Mouse (Mus musculus) liver, postnatal 0 days (tissue): Measurements from ENCODE around the gene Ikbip.

Experiments
- CTCF ChIP-seq: sonication (generic); IDR thresholded peaks from 2 replicates; pipeline ENCODE4 v1.5.1; 2016; ENCODE audit warnings: antibody characterized with exemption, low read depth
- EP300 ChIP-seq: IDR thresholded peaks from 2 replicates; pipeline ENCODE4 v1.6.1; 2016; ENCODE audit warnings: antibody characterized with exemption, low read depth, mild to moderate bottlenecking

DNA sequence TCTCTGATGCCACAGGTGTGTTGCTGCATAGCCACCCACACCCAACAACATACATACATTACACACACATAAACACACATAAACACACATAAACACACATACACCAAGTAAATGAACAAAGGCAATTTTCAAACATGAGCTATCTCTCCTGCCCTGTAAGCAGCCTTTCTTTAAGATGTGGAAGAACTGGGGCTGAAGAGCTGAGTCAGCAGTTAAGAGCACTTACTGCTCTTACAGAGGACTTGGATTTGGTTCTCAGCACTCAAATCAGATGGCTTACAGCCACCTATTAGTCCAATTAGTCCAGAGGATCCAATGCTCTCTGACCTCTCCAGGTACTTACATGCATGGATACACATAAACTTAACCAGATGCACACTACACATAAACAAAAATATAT is 30.0 kb upstream of the Ikbip start:
- no peak for TF ChIP-seq CTCF
- TF ChIP-seq EP300, result no peak
